Mouse (Mus musculus) mesoderm, embryonic 11.5 days (tissue): Measurements from ENCODE around the gene Tmem150b.

Experiments used
- DNase-seq: peaks from one replicate; pipeline ENCODE4 v3.0.0-alpha.2; 2012; ENCODE audit warnings: low read depth, low spot score

Tmem150b gene

DNA sequence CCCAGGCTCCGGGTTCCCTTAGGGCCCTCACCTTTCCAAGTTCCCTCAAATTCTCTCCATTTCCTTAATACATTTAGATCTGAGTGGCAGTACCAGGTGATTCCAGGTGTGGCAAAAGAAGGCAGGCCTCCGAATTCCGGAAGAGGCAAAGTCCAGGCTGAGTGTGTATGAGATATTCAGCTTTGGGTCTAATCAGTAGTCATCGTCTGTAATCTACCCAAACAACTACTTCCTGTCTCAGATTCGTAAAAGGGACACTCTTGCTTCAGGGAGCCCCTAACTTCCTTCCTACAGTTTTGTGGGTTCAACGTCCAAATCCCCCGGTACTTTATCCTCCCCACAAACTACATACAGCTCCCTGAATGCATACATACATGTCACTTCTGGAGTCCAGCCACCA, at the start of gene Tmem150b:
Tmem150b (minus strand) TSS at position 81 of the 400 bp plus-strand sequence.
- DNase-seq, result no peak

DNA sequence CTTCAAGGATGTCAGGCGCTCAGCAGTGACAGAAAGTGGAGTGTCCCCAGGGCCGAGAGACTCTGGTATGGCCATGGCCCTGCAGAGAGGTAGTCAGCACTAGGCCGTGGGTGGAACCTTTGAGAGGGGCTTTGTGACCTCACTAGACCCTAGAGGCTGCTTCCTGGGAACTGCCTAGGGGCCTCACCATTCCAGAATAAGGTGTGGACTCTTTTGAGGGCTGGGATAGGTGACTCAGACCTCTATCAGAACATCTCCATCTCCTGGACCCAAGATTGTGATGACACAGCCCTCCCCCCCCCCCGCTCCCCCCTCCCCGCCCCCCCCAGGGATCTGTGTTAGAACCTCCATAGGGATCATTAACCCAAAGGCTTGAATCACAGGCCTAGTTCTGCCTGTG, 46.2 kb upstream of the Tmem150b start, which contains the start of gene Fam71e2:
Fam71e2 (minus strand) TSS at position 101 of the 400 bp plus-strand sequence.
- DNase-seq, result no peak

DNA sequence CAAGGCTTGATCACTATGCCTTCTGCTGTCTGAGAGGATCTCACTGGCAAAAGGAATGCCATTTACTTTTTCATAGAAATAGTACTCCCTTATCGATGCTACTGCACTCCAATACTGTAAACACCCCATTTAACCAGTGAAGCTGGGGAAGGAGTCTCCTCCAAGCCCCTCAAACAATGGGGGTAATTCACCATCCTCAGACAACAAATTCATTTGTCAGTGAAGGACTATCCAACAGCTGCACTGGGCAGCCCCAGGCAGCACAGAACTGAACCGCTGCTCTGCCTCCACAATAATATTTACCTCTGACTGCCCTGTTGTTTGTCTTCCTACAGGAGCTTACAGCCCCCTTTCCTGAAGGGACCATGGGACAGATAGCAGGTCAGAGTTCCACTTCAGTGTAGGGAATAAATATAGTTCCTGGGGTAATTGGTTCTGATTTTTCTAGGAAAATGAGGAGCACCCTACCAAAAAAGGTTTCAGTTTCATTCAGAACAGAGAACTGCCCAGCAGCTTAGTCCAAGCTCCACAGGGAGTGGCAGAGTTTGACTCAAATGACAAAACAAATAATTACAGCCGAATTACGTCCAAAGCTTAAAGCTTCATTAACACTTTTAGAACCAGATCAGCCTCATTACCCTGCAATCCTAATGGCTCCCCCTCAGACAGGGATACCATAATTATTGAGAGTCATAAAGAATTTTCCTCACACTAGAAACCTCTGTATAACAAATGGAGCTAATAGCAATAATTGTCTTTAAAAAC, 40.1 kb upstream of the Tmem150b start:
- no peak for DNase-seq

DNA sequence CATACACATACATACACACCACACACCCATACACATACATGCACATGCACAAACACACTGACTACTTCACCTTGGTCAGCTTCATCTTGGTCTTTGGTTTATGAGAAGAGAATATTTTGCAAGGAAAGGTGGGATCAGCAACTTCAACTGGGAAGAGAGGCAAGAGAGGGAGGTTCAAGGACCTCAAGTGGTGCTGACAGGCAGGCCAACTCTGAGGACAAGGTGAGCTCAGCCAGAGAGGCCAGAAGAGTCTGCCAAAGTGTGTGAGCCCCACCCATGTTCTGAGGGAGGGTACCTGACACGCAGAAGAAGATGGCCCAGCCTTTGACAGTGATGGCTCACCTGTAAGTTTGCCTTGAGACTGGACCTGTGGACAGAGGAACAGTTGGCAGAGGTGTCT, 34.6 kb upstream of the Tmem150b start:
- DNase-seq, result no peak

DNA sequence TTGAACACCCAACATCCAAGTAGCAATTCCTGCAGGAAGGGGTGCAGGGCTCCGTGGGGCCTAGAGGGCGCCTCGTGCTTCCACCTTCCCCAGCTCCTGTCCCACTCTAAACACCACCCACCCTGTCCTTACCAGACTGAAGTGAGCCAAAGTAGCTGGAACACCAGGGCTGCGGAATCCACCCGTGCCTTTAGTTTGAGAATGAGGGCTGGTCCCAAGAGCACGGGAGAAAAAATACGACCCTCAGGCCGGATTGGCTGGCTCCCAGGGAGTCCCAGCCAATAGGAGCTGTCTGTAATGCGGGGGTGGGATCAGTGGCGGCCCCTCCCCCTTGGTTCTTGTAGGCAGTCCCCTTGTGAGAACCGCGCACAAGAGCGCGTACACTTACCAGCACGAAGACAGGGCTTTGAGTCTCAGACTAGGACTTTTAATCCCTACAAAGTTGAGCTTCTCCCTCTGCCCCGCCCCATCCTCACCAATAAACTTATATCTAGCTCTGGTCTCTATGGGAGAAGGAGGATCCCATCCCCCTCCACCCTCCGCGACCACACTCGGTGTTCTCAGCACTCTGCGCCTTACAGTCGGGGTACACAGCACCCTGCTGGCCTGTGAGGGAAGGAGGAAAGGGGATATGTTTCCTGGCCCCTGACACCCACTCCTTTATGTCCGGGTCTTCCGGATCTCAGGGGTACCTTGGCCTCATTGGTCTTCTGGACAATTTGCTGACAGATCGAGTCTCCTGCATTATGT, 27.9 kb upstream of the Tmem150b start, which contains the start of gene Cox6b2:
Cox6b2 (minus strand) TSS at position 274 of the 750 bp plus-strand sequence.
- DNase-seq, result peak; percentile 91

DNA sequence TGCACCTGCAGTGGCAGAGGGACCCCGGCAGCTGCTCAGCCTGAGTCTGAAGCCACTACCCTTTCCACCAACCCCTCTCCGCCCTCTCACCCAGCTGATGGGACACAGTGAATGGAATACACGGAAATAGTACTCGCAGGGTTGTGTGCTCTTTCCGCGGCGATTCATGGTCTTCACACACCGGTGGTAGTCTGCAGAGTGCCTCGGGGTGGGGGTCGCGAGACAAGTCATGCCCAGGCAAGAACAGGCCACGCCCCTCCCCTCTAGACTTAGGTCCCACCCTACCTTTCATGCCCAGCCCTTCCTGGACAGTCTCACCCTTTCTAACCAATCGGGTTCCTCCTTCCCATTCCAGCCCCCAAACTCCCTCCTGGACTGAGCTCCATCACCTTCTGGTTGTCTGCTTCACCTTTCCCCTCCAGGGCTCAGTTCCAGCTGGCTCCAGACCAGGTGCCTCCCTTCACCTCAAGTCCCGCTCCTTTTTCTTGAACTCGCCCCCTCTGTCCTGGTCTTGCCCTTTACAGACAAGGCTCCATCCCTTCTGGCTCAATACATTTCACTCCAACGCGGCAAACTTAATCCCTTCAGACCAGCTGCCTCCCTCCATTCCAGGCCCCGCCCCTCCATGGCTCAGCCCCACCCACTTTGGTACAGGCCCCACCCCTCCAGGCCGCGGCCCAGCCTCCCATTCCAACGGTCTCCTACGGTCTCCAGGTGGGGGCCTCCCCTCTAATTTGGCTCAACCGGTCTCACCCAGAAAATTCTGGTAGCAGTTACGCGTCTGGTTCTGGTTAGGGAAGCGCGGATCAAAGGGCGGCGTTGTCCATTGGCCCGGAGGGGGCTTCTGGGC, 27.1 kb upstream of the Tmem150b start:
- DNase-seq, result peak; percentile 61

DNA sequence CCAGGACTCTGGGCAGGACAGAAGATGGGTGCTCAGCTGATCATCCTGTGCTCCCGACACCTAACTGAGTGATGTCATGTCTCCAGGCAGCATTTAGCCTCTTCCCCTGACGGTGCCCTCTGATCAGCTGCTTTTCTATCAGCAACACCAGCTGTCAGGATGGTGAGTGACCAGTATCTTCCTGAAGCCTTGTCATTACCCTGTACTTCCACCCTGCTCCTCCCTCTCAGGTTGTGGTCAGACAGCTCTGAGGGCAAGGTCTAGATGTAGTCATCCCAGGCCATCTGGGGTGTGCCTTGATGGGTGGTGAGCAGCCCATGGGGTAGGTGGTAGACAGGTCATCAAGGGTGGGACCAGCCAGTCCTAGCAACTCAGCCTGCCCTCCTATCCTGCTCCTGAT, 24.1 kb upstream of the Tmem150b start:
- DNase-seq, result no peak

DNA sequence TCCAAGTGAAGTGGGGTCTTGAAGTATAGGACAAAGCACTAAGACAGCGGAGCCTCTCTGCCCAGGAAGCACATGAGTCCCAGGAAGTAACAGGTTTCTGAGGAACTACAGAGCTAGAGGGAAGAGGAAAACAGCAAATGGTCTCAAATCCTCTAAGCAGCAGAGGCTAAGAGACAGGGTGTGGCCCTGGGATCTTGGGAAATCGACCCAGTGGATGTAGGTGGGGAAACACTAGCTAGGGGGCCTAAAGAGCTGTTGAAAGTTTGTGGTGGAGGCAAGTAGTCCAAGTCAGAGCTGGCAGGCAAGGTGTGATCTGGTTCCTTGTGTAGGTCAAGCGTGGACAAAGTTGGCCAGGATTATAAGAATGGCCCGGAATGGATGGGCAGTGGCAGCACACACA, 23.3 kb upstream of the Tmem150b start:
- no peak for DNase-seq

DNA sequence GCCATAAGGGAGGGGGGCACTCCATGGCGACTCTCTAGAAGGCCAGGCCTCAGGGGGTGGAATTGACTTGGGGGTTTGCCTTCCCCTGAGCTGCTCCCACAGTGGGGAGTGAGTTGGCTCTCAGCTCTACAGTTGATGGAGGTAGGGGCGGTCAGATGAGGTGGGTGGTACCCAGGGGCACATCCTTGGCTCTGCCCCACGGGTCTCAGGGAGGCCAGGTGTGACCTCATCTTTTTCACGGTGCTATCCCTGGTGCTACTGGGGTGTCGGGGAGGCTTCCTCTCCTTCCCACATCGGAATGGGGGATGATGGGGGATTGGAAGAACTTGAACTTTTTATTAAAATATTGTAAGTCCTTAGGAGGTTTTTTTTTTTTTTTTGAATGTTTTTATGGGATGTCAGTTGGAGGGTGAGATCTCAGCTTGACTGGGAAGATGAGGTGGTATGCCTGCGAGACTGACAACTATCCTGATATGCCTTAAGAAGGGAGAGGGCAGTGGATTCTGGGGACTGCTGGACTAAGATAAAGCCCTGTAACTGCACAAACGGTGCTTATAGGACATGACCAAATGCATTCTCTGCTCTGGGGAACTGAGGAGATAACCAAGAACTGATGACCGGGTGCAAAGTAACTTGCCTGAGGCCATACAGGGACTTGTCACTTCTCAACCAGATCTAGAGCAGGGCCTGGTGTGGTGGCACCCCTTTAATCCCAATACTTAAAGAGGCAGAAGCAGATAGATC, 22.3 kb upstream of the Tmem150b start:
- DNase-seq, result no peak

DNA sequence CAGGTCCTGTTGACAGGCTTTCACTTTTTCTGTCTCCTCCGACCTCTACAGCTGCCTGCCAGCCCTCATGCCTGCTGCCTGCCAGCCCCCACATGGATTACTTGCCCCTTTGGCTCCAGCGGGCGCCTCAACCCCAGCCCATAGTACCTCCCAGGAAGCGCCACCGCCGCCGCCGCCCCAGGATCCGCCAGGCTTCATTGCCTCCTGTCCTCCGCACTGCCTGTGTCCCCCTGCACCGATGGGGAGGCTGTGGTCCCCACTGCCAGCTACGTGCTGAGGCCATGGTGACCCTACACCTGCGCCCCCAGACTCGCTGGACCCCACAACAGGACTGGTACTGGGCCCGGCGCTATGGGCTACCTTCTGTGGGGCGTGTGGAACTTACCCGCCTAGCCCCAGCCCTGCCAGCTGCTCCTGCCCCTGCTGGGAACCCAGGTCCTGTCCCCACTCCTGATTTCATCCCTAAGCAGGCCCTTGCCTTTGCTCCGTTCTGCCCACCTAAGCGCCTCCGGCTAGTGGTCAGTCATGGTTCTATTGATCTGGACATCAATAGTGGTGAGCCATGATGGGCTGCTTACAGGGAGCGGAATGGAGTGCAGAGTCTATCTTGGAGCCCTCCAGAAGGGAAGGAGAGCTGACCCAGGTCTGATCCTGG, 21.4 kb upstream of the Tmem150b start:
- DNase-seq, result no peak

DNA sequence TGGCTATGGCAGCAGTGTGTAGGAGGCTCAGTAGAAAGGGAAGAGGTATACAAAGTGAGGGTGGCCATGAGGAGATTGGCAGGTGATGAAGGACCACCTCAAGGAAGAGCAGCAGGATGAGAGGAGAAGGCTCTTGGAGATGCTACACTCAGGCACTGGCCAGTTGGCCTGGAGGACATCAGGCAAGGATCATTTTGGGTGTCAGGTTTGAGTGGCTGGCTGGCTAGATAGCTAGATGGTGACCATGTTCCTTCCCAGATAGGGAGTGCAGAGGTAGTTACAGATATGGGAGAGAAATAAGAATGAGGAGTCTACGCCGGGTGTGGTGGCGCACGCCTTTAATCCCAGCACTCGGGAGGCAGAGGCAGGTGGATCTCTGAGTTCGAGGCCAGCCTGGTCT, 19.8 kb upstream of the Tmem150b start:
- no peak for DNase-seq

DNA sequence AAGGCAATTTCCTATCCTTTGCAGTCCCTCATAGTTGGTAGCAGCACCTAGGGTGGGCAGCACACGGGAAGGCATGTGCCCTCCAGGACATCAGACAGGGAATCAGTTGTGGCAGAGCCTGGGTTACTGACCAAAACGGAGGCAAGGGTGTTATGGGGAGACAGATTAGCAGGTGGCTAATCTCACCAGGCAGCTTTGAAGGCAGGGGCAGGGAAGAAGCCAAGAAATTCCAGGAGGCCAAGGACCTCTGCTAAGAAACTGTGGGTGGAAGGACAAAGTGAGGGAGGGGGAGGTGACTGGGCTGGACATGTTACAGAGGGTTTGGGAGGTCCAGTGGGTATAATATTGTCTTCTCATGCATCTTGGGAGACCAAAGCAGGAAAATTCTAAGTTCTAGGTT, 18.3 kb upstream of the Tmem150b start:
- DNase-seq, result no peak

DNA sequence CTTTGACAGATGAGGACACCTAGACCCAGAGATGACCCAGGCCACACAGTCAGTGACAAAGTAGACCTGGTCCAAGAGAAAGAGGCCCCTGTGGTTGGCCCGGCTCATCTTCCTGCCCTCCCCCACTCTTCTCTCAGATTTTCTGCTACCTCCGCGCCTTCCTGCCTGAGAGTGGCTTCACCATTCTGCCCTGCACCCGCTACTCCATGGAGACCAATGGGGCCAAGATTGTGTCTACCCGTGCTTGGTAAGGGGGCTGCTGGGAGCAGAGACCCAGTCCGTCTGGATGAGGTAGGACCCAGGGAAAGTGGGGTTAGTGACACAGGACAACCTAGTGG, 17.4 kb upstream of the Tmem150b start:
- no peak for DNase-seq

DNA sequence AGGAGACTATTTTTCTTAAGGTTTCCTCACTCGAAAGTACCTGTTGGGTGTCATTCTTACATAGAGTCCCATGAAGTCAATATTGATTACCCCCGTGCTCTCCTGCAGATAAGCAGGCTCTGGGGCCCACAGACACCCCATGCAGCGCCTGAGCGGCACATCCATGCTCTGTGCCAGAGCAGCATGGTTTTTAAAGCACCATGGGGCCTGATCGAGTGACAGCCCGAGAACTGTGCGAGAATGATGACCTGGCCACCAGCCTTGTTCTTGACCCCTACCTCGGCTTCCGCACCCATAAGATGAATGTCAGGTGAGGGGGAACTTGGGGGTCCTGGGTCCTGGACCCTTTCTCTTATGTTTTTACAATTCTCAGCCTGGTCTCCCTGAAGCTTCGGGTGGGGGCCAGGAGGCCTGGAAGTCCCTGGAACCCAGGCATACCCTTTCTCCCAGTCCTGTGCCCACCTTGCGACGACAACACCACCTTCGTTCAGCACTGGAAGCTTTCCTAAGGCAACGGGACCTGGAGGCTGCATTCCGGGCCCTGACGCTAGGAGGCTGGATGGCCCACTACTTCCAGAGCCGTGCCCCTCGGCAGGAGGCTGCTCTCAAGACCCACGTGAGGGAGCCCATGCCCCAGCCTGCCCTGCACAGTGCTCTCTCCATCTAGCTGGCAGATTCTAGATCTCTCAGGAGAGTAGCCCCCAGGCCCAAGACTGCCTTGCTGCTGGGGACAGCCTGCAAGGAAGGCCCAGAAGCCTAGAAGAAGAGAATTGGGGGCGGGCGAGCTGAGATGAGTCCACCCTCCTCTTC, 16.8 kb upstream of the Tmem150b start:
- DNase-seq, result no peak

DNA sequence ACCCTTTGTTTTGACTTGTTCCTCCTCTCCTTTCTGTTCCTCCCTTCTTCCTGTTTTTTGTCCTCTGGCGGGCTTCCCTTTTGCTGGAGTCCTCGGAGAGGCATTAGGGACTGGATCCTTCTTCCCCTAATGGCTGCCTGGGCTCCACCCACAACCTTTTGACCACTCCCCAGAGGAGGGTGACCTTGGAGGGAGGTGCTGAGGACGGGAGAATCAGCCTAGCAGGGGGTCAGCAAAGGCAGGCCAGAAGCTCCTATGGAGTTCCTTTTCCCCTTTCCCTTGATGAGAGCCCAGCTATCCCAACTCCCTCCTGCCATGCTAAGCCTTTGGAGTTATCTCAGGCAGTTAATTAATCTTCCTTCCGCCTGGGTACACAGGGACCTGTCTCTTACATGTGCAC, 16.1 kb upstream of the Tmem150b start:
- DNase-seq, result peak; percentile 41

DNA sequence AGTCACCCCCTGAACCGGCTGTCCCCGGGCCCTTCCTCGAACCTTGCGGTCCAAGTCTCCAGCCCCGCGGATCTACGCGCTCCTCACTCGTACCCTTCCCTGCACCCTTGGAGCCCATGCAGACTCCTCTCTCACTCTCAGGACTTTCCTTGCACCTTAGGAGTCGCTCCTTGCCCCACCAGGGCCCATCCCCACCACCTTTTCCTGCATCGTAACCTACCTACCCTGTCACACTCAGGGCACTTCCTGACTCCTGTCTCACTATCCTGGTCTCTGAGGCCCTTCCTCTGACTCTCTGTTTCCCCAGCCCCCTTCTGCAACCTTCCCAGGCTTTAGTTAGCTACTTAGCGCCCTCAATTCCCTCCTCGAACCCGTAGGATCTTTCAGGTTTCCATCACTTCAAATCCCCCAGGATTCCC, 15.3 kb upstream of the Tmem150b start:
- no peak for DNase-seq

DNA sequence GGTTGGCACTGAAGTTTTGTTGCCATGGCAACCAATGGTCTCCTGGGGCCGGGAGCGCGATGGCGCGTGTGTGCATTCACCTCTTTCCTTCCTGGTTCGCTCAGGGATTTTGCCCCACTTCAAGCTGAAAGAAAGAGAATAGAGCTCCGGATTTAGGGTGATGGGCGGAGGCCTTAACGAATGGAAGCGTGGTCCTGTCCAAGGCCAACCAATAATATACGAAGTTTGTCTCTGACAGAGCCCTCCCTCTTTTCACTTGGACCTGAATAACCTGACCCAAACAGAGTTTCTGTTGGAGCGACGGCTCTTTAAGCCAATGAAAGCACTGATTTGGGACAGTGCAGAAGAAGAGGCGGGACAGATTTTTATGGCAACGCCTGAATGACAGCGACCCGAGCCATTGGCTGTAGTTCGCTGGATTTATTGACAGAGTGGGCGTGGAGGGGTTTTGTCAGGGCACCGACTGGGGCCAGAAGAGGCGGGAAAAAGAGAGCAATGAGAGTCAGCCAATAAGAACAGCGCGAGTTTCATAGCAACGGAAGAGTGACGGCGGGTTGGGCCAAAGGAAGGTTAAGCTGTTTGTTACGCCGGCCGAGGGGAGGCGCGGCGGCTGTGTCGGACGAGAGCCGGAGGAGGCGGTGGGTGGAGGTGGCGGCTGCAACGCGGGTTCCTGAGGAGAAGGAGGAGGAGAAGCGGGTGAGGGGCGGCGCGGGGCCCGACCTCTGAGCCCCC, 14.7 kb upstream of the Tmem150b start, which contains the start of gene Kmt5c:
Kmt5c (plus strand) TSS at position 572 of the 732 bp plus-strand sequence.
- DNase-seq, result peak; percentile 99

DNA sequence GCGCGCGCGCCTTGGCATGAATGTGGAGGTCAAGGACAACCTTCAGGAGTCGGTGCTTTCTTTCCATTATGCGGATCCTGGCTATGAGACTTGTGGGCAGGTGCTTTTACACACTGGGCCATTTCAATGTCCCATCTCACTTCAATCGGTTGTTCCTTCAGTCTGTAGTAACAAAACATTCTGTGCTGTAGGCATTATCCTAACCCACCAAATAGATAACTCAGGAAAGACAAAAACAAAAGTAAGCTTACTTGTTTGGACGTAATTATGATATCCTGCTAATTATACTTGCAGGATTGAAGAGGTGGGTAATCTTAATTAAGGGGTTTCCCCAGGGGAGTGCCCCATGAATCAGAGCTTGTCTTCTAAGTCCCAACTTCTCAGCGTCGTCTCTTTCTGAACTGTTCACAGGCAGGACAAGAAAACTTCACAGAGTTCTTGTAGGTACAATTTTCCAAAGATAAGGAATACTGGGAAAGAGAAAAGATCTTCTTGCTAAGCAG, 14.0 kb upstream of the Tmem150b start:
- DNase-seq, result no peak

DNA sequence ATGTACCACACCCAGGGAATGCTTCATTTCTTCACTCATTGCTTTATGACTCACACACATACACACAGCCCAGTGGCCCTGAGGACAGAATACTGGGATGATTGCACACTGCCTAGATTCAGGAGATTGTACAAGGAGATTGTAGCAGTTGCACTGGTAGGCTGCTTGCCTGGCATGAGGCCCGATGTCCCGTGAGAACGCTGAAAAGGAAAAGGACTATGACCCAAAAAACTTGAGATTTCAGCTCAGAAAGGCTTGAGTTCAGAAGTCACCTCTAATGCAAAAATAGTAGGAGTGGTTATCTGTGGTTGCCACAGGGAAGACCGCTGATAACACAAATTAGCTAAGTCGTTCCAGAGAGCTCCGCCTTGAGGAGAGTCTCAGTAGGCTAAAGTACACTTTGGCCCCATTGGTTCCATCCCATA, 7.9 kb upstream of the Tmem150b start:
- no peak for DNase-seq
